Mouse (Mus musculus) 3134 (cell line): Measurements from ENCODE around the gene Ptgdr2.
A peak's percentile ranks its signal among the peaks of the same experiment; 100 is the strongest.

ENCODE experiments used
- DNase-seq: peaks from one replicate; pipeline ENCODE4 v3.0.0-alpha.2; 2011; ENCODE audit warnings: low spot score; ENCODE audit not compliant: insufficient read length; ENCODE audit errors: extremely low read depth

Ptgdr2 gene

GRCm38 (mm10) chr19:10937110-10937563 is at the start of gene Ptgdr2:
TSS of gene Ptgdr2 (plus strand) at chr19:10937160.
- no peak for DNase-seq

DNA sequence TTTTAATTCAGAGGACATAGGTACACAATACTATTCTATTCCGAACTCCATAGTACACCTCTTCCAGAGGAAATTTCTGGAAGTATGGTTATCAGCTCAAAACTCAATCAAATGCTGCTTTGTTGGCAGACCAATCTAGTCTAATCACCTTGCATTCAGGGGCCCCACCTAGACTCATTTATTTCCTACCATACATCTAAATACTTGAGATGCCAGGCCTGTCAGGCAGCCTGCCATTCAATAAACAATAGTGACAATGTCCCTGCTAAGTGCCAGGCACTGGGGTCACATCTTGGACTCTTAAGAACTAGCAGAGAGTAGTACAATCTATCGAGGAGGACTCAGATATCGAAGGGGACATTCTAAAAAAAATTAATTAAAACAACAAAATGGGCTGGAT is 44.8 kb upstream of the Ptgdr2 start:
- DNase-seq: no peak

- DNase-seq: peak; percentile 95
Measured at GRCm38 (mm10) chr19:10895016-10895528, 41.9 kb upstream of the Ptgdr2 start, which contains the start of gene Prpf19. TSS of gene Prpf19 (plus strand) at chr19:10895231.

DNA sequence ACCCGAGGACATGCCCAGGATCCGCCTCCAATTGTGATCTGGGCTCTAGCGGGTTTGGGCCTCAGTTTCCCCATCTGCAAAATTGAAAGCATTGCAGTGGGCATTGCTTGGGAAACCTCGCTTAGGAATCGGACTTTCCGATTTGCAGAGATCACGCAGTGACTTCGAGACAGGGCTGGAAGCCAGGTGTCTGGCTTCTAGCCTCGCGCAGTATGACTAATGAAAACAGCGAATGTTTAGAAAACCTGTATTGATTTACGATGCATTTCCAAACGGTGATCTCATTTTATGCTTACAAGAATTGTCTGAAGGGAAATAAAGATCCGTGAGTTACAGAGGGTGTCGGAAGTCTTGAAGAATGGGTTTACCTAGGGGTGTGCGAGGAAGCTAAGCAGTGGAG is 41.3 kb upstream of the Ptgdr2 start:
- DNase-seq: no peak

GRCm38 (mm10) chr19:10896849-10897248 is 40.1 kb upstream of the Ptgdr2 start:
- no peak for DNase-seq

GRCm38 (mm10) chr19:10897491-10897890 is 39.5 kb upstream of the Ptgdr2 start:
- DNase-seq: no peak

DNA sequence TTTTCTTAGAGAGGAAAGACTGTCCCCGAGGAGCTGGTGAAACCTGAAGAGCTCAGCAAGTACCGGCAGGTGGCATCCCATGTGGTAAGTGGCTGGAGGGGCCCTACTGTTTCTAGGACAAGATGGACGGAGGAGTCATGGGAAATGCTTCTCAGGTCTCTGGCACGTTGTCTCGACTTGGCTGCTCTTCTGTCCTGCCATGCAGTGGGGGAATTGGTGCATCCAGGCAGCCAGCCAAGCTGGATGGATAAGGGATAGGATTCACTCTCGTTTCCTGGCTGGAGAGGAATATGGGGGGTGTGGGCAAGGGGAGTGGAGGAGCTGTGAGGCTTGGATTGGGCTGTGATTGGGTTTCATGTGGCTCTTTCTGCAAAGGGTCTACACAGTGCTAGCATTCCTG is 36.6 kb upstream of the Ptgdr2 start:
- DNase-seq: no peak

DNA sequence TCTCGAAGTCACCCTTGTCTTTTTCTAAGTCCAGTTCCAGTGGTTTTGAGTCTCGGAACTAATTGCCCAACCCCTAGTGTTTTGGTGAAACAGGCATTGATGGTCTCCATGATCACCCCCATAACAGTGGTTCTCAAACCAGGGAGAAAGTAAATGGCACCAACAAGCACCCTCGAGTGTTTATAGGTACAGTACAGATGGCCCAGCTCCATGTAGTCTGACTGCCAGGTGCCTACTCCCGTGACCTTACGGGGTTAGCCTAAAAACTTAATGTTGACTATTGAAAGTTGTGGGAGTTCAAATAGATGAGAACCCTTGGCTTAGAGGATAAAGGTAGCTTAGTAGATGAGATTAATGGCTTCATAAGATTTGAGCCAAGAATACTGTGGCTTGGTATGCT is 35.9 kb upstream of the Ptgdr2 start:
- DNase-seq: no peak

GRCm38 (mm10) chr19:10904512-10904911 is 32.4 kb upstream of the Ptgdr2 start:
- no peak for DNase-seq

GRCm38 (mm10) chr19:10904927-10905727 is 31.8 kb upstream of the Ptgdr2 start:
- DNase-seq: no peak

GRCm38 (mm10) chr19:10905728-10906000 is 31.3 kb upstream of the Ptgdr2 start:
- no peak for DNase-seq

GRCm38 (mm10) chr19:10907891-10908290 is 29.1 kb upstream of the Ptgdr2 start:
- no peak for DNase-seq

DNA sequence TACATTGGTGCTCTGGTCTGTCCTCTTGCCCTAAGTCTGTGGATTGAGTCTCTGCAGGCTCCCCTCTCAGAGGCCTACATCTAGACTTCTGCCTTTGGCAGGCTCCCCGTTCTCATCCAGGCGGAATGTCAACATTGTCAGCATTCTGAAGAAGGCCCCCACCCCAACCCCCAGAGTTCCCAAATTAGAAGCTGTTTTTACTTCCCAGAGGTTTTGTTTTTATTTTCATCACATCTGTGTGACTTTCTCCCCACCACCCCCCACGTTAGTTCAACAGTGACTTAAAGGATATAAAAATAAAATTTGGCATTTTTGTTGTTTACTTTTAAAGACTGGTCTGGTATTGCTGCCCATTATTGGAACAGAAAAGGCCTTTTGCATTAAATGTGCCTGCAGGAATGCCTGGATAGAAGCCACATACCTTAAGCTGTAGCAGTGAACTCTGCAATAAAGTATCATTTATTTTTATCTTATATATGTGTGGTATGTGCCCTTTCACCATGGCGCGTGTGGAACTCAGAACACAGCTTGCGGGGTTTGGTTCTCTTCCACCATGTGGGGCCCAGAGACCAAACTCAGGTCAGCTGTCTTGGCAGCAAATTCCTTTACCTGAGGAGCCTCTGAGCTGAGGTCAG is 27.8 kb upstream of the Ptgdr2 start:
- DNase-seq: no peak

DNA sequence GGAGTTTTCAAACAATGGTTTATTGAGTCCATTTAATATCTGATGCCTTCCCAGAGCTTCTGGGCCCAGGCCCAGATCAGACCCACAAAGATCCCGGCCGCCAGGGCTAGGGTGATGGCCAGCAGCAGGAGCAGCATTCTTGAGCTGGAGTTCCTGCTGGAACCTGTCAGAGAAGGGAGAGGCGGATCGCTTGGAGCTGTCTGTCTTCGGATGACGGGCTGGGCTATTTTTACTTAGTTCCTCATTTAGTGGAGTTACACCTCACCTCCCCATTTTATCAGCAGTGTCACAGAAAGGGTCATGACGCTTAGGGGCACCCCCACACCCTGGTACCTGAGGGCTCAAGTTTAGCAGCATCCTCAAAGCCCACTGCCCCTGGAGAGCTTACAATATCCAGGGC is 22.7 kb upstream of the Ptgdr2 start:
- no peak for DNase-seq

DNA sequence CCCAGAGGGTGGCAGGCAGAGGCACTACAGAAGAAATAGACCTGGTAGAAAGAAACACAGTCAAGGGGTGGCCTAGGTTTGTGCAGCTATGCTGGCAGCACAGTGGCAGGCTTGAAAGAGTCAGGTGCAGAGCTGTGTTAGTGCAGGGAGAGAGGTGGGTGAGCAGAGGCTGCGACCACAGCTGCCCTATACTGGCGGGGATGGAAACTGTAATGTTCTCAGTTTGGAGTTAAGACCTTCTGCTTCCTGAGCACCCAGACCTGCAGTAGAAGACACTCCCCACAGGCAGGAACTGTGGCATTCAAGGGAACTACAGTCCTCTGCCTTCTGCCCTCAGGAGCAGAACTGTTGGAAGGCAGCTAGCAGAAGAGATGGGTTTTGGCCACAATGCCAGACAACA is 22.1 kb upstream of the Ptgdr2 start:
- no peak for DNase-seq

DNA sequence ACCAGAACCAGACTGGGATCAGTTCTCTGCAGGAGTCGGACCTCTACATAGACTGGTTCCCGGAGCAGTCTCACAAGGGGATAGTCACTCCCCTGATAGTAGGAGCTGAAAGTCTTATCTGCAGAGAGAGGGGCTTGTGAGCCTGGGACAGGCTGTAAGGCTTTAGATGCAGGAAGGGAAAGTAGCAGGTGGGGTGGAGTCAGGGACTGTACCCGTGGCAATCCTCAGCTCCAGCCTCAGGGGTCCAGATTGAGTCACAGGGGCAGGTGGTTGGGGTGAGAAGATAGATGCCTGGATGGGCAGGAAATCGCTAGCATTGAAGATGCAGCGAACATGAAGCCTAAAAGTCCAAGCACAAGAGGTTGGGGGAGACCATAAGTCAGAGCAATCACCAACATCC is 20.5 kb upstream of the Ptgdr2 start:
- no peak for DNase-seq

DNA sequence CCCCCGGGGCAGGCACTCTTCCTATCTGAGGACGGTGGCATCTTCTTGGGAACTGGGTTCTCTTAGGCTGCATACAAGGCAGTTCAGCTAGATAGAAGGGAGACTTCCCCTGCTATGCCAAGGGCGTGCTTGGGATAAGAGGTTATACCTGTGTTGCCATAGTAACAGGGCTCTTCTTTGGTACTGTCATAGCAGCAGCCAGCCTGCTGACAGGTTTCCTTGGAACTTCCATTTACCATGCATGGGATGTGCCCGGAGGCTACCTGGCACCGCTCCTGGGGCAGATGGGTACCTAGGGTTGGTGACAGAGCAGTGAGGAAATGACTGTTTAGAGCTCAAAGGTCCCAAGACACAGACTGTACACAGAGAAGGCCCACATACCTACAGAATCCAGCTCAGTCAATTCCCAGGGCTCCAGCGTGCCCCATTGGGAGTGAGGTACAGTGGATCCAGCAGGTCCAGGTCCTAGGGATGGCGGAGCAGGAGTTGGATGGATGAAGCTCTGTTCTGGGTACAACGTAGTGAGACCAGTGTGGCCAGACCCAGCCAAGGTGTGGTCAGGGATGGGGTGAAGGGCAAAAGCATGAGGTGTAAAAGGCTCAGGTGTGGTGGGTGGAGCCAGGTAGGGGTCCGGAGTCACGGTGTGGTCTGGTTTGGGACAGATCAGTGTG is 18.5 kb upstream of the Ptgdr2 start:
- DNase-seq: no peak

- DNase-seq: no peak
Measured at GRCm38 (mm10) chr19:10920532-10920931, 16.4 kb upstream of the Ptgdr2 start, which contains the start of gene Zp1. TSS of gene Zp1 (minus strand) at chr19:10920632.

GRCm38 (mm10) chr19:10921058-10921457 is 15.9 kb upstream of the Ptgdr2 start:
- DNase-seq: no peak

GRCm38 (mm10) chr19:10924220-10924619 is 12.7 kb upstream of the Ptgdr2 start:
- DNase-seq: no peak

DNA sequence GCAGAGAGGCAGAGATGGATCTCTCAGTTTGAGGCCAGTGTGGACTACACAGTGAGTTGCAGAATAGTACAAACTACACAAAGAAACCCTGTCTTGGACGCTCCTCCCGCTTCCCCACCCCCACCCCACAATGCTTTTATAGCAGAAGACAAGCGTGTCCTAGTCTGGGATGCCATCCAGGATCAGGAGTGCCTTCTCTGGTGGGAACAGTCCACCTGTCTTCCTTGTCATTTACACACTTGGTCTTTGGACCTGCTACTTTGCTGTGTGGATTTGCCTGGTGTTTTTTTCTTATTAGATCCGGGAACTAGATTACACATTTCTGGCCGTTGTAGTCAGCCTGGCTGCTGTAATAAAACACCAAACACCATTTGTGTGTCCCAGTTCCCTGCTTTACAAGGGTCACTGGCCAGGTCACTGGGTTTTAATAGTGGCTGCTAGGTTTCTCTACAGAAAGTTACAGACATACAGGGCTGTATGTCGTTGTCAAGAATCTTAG is 10.8 kb upstream of the Ptgdr2 start:
- no peak for DNase-seq
